Mouse (Mus musculus): Measurements from ENCODE around the gene Pcsk5.

DNA sequence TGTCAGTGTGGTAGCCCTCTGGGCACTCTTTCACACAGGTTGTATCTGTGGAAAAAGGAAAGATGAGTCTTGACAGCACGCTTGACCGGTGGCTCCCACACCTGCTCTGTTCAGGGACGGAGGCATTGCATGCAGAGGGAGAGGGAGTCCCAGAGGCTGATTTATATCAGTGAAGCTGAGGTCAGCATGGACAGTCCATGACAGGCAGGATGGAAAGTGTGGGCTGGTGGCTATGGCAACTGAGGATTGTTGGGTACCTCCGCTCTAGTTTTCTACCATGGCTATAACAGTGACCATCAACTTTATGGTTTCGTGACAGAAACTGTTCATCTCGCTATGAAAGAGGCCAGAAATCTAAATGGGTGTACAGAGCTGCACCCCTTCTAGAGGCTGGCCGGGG, 385.4 kb downstream of the Pcsk5 start:
- TF ChIP-seq CTCF (IDR thresholded peaks at IDR 0.05; ENCODE audit: extremely low read depth, insufficient read depth, low read length), result no peak
- TF ChIP-seq POLR2A (IDR thresholded peaks at IDR 0.05; ENCODE audit: extremely low read depth, insufficient read depth, low read length), result no peak

Measured in cortical plate, adult 2 months (tissue).